Mouse (Mus musculus) ZHBTc4 (cell line): Measurements from ENCODE around the gene Slc35c1.

ENCODE experiments used
- DNase-seq: peaks from one replicate; pipeline ENCODE4 v3.0.0-alpha.2; 2011; ENCODE audit warnings: low read depth, low spot score

Gene Slc35c1

GRCm38 (mm10) chr2:92476580-92476979 is 16.2 kb upstream of the Slc35c1 start:
- DNase-seq, result peak; percentile 75

DNA sequence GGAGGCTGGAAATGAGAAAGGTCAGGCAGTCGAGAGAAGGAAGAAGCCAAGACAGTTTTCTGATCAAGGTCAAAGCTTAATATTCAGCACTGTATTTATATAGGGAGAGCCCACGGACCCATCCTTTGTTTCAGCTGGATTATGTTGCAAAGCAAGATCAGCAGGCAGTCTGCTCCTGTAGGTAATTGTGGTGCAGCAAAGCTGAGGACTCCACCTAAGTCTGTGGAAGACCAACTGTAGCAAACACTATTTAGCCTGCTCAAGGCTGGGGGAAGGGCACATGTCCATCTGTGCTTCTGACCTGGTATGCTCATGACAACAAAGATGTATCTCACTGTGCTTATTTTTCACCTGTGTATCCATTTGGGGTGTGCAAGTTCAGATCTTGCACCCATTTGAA is 15.4 kb upstream of the Slc35c1 start:
- DNase-seq, result peak; percentile 32

DNA sequence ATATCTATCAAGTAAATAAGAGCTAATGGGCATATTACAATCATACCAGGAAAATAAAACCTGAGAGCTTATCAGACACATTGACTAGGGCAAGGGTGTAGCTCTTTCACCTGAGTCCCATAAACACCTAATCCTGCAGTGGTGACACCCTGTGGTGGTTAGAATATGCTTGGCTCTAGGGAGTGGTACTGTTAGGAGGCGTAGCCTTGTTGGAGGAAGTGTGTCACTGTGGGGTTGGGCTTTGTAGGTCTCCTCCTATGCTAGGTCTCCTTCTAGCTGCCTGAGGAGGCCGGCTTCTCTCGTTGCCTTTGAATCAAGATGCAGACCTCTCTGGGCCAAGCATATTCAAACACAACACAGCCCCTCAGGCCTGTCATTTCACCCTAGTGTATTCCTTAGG is 14.6 kb upstream of the Slc35c1 start:
- DNase-seq, result peak; percentile 65

GRCm38 (mm10) chr2:92471886-92472670 is 11.7 kb upstream of the Slc35c1 start:
- DNase-seq, result no peak

GRCm38 (mm10) chr2:92464690-92465089 is 4.4 kb upstream of the Slc35c1 start:
- DNase-seq, result no peak

DNA sequence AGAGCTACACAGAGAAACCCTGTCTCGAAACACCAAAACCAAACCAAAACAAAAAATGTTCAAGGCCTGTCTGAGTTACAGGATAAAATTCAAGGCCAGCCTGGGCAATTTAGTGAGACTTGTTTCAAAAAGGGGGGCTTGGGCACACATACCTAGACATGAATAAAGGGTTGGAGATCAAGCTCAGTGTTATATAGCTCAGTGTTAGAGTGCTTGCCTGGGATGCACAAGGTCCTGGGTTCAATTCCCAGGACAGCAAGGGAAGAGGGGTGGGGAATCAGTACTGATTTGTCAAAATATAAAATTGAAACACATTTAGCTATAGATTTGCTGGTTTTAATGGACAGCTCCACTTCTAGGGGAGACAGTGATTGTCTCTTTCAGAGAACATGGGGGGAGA is 877 bp upstream of the Slc35c1 start:
- no peak for DNase-seq

- DNase-seq, result peak; percentile 76
Observed at GRCm38 (mm10) chr2:92459141-92459920, 1.0 kb downstream of the Slc35c1 start.

GRCm38 (mm10) chr2:92458481-92458880 is 1.9 kb downstream of the Slc35c1 start:
- no peak for DNase-seq

- no peak for DNase-seq
Observed at GRCm38 (mm10) chr2:92456970-92457530, 3.3 kb downstream of the Slc35c1 start.

GRCm38 (mm10) chr2:92455704-92456103 is 4.6 kb downstream of the Slc35c1 start:
- DNase-seq, result no peak

- no peak for DNase-seq
Observed at GRCm38 (mm10) chr2:92454166-92454565, 6.2 kb downstream of the Slc35c1 start.

- no peak for DNase-seq
Observed at GRCm38 (mm10) chr2:92451126-92451525, 9.2 kb downstream of the Slc35c1 start.

DNA sequence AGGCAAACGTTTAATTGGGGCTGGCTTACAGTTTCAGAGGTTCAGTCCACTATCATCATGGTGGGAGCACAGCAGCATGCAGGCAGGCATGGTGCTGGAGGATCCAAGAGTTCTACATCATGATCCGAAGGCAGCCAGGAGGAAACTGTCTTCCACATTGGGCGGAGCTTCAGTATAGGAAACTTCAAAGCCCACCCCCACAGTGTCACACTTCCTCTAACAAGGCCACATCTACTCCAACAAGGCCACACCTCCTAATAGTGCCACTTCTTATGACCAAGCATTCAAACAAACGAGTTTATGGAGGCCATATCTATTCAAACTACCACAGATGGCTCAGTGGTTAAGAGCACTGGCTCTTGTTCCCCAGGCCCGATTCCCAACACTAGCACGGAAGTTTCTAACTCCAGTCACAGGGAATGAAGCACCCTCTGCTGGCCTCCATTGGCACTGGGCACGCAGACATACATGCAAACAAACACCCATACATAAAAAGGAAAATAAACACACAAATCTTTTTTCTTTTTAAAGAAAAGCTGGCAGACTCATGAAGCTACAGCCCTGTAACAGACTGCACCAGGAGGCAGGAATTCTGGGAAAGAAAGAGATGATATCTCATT is 13.1 kb downstream of the Slc35c1 start:
- no peak for DNase-seq

DNA sequence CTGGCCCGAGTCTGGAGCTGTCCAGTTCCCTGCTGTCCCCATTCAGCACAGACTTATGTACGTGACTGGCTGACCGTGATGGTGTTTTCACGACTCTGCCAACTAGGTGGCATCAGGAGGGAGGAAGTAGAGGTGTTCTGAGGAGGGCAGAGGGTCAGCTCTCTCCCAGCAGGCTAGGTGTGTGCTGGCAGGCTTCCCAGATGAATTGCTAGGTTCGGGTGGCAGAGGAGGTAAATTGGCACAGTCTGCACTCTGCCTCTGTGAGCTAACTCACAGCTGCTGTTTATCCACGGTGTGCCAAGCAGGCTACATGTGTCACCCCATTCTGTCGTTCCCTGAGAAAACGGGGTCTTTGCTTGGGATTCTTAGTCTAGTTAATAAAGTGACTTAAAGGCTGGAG is 13.7 kb downstream of the Slc35c1 start:
- no peak for DNase-seq

DNA sequence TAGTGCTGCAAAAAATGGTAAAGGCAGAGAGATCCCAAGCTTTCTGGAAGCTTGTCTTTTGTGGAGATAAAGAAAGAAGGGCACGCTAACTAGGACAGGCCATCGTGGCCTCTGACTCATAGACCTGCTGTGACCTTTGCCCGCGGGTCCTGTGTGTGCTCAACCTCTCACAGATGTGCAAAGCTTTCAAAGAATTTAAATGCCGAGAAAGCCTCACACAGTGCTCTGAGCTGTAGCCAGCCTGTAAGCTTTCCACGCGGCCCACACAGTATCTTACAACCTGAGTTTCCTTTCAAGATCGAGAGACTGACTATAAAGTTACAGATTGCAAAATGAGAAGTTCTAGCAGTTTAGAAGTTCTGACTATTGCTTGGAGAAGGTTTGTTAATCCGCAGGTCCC is 14.4 kb downstream of the Slc35c1 start:
- DNase-seq, result no peak

DNA sequence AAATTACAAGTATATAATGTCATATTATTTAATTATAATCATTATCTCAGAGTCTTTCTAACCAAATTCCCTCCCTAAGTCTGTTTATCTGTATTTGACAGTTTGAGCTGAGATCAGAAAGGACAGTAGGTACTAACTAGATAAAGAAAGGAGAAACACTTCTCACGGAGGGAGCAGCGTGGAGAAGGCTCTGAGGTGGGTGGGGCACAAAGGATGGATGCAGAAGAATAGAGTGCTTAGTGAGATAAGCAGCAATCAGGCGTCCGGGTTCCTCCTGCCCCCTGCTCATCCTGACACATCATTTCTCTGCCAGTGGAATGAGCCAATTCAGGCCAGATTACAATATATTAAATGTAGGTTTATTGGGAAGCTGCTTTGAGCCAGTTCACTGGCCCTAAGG is 16.0 kb downstream of the Slc35c1 start:
- DNase-seq, result no peak

DNA sequence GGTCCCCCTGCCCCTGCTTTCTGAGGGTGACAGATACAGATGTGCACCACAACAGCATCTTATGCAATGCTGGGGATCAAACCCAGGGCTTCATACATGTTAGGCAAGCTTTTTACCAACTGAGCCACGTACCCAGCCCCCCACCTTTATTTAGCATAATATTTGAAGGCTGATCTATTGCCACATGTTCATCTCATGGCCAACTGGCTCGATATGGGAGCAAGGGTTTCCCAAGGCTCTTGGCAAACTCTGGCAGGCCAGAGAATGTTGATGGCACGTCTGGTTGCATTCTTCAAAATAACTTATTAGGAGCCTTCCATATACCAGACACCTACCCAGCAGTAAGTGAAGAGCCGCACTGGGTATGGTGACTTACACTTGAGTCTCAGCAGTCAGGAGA is 17.0 kb downstream of the Slc35c1 start:
- no peak for DNase-seq

- no peak for DNase-seq
Observed at GRCm38 (mm10) chr2:92442419-92443001, 17.8 kb downstream of the Slc35c1 start.

- DNase-seq, result no peak
Observed at GRCm38 (mm10) chr2:92440432-92440831, 19.9 kb downstream of the Slc35c1 start.

DNA sequence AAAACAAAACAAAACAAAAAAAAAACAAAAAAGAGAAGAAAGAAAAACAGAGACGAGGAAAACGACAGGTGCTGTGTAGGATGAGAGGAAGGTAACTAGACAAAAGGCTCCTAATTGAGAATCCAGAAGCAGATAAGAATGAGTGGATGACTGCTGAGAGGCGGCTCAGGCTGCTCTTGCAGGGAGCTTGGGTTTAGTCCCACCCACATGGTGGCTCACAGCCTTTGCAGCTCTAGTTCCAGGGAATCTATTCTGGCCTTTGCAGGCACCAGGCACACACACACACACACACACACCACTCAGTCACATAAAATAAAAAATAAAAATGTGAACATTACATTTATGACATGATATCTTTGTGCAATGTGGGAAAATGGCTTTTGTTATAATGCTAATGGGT is 21.8 kb downstream of the Slc35c1 start:
- no peak for DNase-seq

DNA sequence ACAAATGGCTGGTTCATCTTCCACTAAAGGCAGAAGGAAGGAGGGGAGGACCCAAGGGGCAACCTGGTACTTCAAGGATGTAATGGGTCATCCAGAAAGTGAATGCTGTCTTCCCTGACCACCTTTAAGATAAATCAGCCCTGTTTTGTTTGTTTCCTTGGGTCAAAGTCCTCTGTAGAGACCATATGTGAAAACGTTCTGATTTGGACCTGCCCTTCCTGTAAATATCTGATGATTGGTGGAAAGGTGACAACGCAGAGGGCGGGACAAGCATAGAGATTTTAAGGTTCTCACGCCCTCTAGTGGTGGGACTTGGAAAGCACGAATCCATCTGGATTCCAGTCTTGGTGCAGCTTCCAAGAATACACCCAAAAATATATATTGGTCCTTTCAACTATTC is 22.5 kb downstream of the Slc35c1 start:
- DNase-seq, result peak; percentile 92

DNA sequence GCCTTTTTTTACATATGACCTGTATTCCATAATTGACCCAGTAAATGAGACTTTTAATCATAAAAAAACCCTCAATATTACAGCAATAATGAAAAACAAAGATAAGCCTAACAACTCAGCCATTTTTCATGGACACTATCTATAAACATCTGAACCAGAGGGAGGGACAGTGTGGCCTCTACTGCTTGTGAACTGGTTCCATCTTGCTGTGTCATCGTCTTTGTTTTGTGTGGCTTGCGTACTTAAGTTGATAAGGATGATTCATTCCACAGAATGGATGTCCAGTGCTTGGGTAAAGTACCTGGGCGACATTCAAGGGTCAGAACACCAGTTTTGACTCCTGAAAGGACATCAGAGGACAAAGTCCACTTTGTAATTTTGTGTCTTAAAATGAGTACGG is 23.0 kb downstream of the Slc35c1 start:
- no peak for DNase-seq
